Mouse (Mus musculus): ENCODE results near the gene Khdrbs1. TPM values are rescaled to one million over a fixed set of nuclear protein-coding genes. Genes with fewer than 3 reads are reported as not detected.

Khdrbs1 gene
- total and polyA plus RNA-seq, 3 experiments: 58.6 to 125 (median 67.4) TPM

DNA sequence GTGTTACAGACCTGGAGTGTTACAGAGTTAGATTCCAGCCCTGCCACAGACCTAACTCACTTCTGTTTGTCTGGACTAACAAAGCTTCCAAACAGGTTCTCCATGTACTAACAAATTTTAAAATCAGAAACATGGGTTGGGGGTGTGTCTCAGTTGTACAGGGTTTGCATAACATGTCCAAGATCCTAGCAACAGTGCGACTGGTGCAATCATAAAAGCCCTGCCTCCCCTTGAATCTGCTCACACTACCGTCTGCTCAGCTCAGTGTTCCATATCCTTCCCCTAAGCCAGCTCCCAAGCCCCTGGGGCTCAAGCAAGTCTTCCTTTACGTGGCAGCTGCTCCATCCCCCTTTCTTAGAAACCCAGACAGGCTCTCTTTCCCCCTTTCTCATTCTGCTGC is 35.4 kb downstream of the Khdrbs1 start:
- H3K4me2 ChIP-seq (ENCODE audit: insufficient read depth, low read depth, poor library complexity, severe bottlenecking): no peak overlapping the region
- H3K27ac ChIP-seq (ENCODE audit: insufficient read depth, low read depth): no peak overlapping the region
- TF ChIP-seq ZMIZ1 (IDR thresholded peaks at IDR 0.05; ENCODE audit: low read depth, low read length) (no peak), RAD21 (IDR thresholded peaks at IDR 0.05; ENCODE audit: low read depth, low read length) (no peak), USF2 (conservative IDR thresholded peaks at IDR 0.05; ENCODE audit: low read depth, low read length) (no peak), SIN3A (IDR thresholded peaks at IDR 0.05; ENCODE audit: low read length) (no peak), POLR2AphosphoS2 (IDR thresholded peaks at IDR 0.05; ENCODE audit: low read depth, low read length) (no peak), USF1 (IDR thresholded peaks at IDR 0.05; ENCODE audit: low read depth, low read length) (no peak), ELF1 (IDR thresholded peaks at IDR 0.05; ENCODE audit: low read depth, low read length) (no peak), ZNF384 (IDR thresholded peaks at IDR 0.05; ENCODE audit: low read depth, low read length) (no peak), CHD2 (IDR thresholded peaks at IDR 0.05; ENCODE audit: low read length) (no peak), KAT2A (IDR thresholded peaks at IDR 0.05; ENCODE audit: insufficient replicate concordance, low read length) (no peak), MAFK (IDR thresholded peaks at IDR 0.05; ENCODE audit: insufficient replicate concordance, low read length) (no peak), TCF12 (IDR thresholded peaks at IDR 0.05; ENCODE audit: low read depth, low read length) (no peak), IRF4 (IDR thresholded peaks at IDR 0.05; ENCODE audit: low read depth, low read length) (no peak), MEF2A (IDR thresholded peaks at IDR 0.05; ENCODE audit: borderline replicate concordance, low read depth, low read length) (no peak)
- no peak overlapping the region for H3K9ac ChIP-seq (ENCODE audit: insufficient read depth, low read depth)
- H3K4me1 ChIP-seq (ENCODE audit: control insufficient read depth in 1 of 2, insufficient read depth in 2 of 2): peaks cover 3 to 14% of the 10 kb centered on the region in 2 experiments
- in situ Hi-C loops (cut with MboI; ENCODE audit: low pct_ligation_motif_present, low pct_unique_long_range_greater_than_20kb, low sequenced_read_pairs) (loop anchor here (25.0 kb wide), 1 partner anchor 381 kb away; no protein-coding TSS in a partner anchor), dilution Hi-C loops (cut with MboI; ENCODE audit: extremely low pct_ligation_motif_present, extremely low pct_unique_long_range_greater_than_20kb, low sequenced_read_pairs) (no loop called here)
- no peaks in the 10 kb centered on the region for H3K27me3 ChIP-seq (replicated peaks)
- H3K9me3 ChIP-seq (replicated peaks; ENCODE audit: low read length): no peaks in the 10 kb centered on the region
- H3K79me2 ChIP-seq (replicated peaks; ENCODE audit: control insufficient read depth, extremely low read depth, insufficient read depth, poor library complexity, severe bottlenecking): no peaks in the 10 kb centered on the region
- H3K4me3 ChIP-seq (replicated peaks in 1 of 3; ENCODE audit: low read depth in 2 of 3, low read length in 2 of 3, poor library complexity in 1 of 3): no peak overlapping the region
- DNase-seq (ENCODE audit: extremely low read depth): no peak
- H3K36me3 ChIP-seq (replicated peaks in 1 of 2; ENCODE audit: control insufficient read depth in 1 of 2, insufficient read depth in 1 of 2, low read length in 1 of 2): peaks cover 58 to 96% of the 10 kb centered on the region in 2 experiments

DNA sequence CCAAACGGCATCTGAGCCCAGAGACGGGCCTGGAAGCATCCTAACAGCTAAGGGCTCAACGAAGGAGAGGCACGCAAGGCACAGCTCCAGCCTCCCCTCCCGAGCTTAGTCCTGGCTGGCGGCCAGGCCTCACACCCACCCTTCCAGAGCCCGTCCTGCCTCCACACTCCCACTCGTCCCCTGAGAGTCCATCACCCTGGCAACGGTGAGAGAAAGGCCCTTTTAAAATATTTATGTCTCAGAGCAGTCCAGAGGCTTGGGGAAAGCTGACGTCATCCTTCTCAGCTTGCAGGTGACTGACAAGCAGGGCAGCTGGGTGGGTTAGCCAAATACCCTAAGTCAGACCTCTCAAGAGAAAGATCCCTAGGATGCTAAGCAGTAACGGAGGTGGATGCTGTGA is 39.6 kb downstream of the Khdrbs1 start:
- Histone ChIP-seq H3K36me3 (replicated peaks in 1 of 2; ENCODE audit: control insufficient read depth in 1 of 2, insufficient read depth in 1 of 2, low read length in 1 of 2) (peaks cover 22 to 61% of the 10 kb centered on the region in 2 experiments), H3K4me2 (ENCODE audit: insufficient read depth, low read depth, poor library complexity, severe bottlenecking) (no peak overlapping the region), H3K79me2 (replicated peaks; ENCODE audit: control insufficient read depth, extremely low read depth, insufficient read depth, poor library complexity, severe bottlenecking) (no peaks in the 10 kb centered on the region), H3K9ac (ENCODE audit: insufficient read depth, low read depth) (no peak overlapping the region), H3K4me3 (replicated peaks in 1 of 3; ENCODE audit: low read depth in 2 of 3, low read length in 2 of 3, poor library complexity in 1 of 3) (no peak overlapping the region), H3K4me1 (ENCODE audit: control insufficient read depth in 1 of 2, insufficient read depth in 2 of 2) (peaks cover 5 to 18% of the 10 kb centered on the region in 2 experiments), H3K9me3 (replicated peaks; ENCODE audit: low read length) (no peaks in the 10 kb centered on the region), H3K27me3 (replicated peaks) (no peaks in the 10 kb centered on the region), H3K27ac (ENCODE audit: insufficient read depth, low read depth) (no peak overlapping the region)
- in situ Hi-C loops (cut with MboI; ENCODE audit: low pct_ligation_motif_present, low pct_unique_long_range_greater_than_20kb, low sequenced_read_pairs) (loop anchor here (5.0 to 25.0 kb wide), 3 partner anchors 70 to 385 kb away; no protein-coding TSS in a partner anchor), dilution Hi-C loops (cut with MboI; ENCODE audit: extremely low pct_ligation_motif_present, extremely low pct_unique_long_range_greater_than_20kb, low sequenced_read_pairs) (no loop called here)
- peak; percentile 27 for DNase-seq (ENCODE audit: extremely low read depth)
- TF ChIP-seq SMC3 (IDR thresholded peaks at IDR 0.05; ENCODE audit: low read depth, low read length) (no peak), POLR2AphosphoS2 (IDR thresholded peaks at IDR 0.05; ENCODE audit: low read depth, low read length) (no peak), CHD2 (IDR thresholded peaks at IDR 0.05; ENCODE audit: low read length) (no peak), TBP (conservative IDR thresholded peaks at IDR 0.05; ENCODE audit: low read depth, low read length) (no peak), RAD21 (IDR thresholded peaks at IDR 0.05; ENCODE audit: low read depth, low read length) (no peak), E2F4 (IDR thresholded peaks at IDR 0.05; ENCODE audit: insufficient replicate concordance, low read depth, low read length) (no peak), HCFC1 (IDR thresholded peaks at IDR 0.05; ENCODE audit: low read depth, low read length) (no peak), ZMIZ1 (IDR thresholded peaks at IDR 0.05; ENCODE audit: low read depth, low read length) (no peak), MEF2A (IDR thresholded peaks at IDR 0.05; ENCODE audit: borderline replicate concordance, low read depth, low read length) (no peak), CTCF (conservative IDR thresholded peaks at IDR 0.05 in 1 of 2, IDR thresholded peaks at IDR 0.05 in 1 of 2; ENCODE audit: low read depth in 2 of 2, low read length in 2 of 2) (no peak), POLR2A (IDR thresholded peaks at IDR 0.05; ENCODE audit: low read depth, low read length) (no peak), CHD1 (IDR thresholded peaks at IDR 0.05; ENCODE audit: low read depth, low read length) (no peak)

Measured in CH12.LX (cell line).